9 mouse cellular contexts compared by ENCODE assay signal in the genomic region with DNA sequence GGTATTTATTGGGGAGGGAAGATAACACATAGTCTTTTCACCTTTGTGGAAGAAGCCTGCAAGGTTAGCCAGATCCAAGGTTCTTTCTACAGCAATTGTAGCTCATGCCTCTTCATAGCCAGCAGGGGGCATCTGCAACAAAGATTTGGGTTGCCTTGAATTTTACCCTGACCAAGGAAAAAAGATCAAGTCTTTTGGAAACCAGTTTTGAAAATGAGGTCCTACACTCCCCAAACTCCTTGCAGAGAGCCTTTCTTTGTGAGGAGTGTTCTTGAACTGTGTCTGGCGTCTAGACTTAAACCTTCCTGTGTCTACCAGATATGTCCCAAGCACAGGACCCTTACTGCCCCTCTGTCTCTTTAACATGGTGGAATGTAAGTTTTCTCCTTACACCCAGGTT. TPM values are rescaled to one million over a fixed set of nuclear protein-coding genes. Genes with fewer than 3 reads are reported as not detected.
DNase-seq lines count a peak whose midpoint lies in the region; ATAC-seq and TF ChIP-seq lines count a peak whose summit lies in the region.
"Had no signal": no experiment of that assay in that cellular context is flagged by ENCODE, and none has a peak within 500 bp of the region (broad histone marks: within the 10 kb centered on the region; RNA-seq: fewer than 3 reads in every experiment).

No protein-coding gene starts in this region.

- H3K36me3 ChIP-seq in forebrain, embryonic 11.5 days (ENCODE audit: control insufficient read depth, insufficient read depth, low read length): no peaks in the 10 kb centered on the region
- H3K36me3 ChIP-seq in lung, embryonic 16.5 days (ENCODE audit: control insufficient read depth, insufficient read depth, low read length): no peaks in the 10 kb centered on the region
- H3K36me3 ChIP-seq: G1E had no signal

- no peaks in the 10 kb centered on the region for H3K27me3 ChIP-seq in forebrain, embryonic 11.5 days (ENCODE audit: control insufficient read depth, insufficient read depth, low read length)
- H3K27me3 ChIP-seq in lung, embryonic 16.5 days (ENCODE audit: control insufficient read depth, insufficient read depth, low read depth, low read length): no peaks in the 10 kb centered on the region

- no peaks in the 10 kb centered on the region for H3K9me3 ChIP-seq in forebrain, embryonic 11.5 days (ENCODE audit: control insufficient read depth, low read length)
- no peaks in the 10 kb centered on the region for H3K9me3 ChIP-seq in lung, embryonic 16.5 days (ENCODE audit: control insufficient read depth, low read length)

- DNase-seq in cerebellum, postnatal 14 days: peak; percentile 46 to 63
- DNase-seq in cerebellum, adult 11-12 months: no peak
- DNase-seq in lung, adult 2 months: peak; percentile 8
- DNase-seq in lung, postnatal 25 days (ENCODE audit: low spot score): no peak
- no peak for DNase-seq in forebrain, embryonic 11.5 days (ENCODE audit: low spot score)
- peak; percentile 23 for DNase-seq in right cerebral cortex, postnatal 4 days
- DNase-seq in gastrocnemius, postnatal 4 days (ENCODE audit: low spot score in 2 of 2): no peak

- 50% methylated on average over 1 of the region's 1 CpGs for WGBS in lung, adult 2 months
- 61% methylated on average over 1 of the region's 1 CpGs for WGBS in forebrain, embryonic 11.5 days
- WGBS in lung, embryonic 16.5 days: 47% methylated on average over 1 of the region's 1 CpGs

- ATAC-seq in forebrain, embryonic 11.5 days (replicated peaks; ENCODE audit: low FRiP score): peak; percentile 33; the same call in 1 of the 2 replicates
- ATAC-seq in lung, embryonic 16.5 days (ENCODE audit: low read depth): 0 out of 2 replicates have a peak, but pooled peaks have one; percentile 17

- TF ChIP-seq POLR2A in lung, adult 2 months (IDR thresholded peaks at IDR 0.05; ENCODE audit: borderline replicate concordance, extremely low read depth, low read depth, low read length): no peak

- H3K27ac ChIP-seq in forebrain, embryonic 11.5 days (ENCODE audit: low read depth, low read length): no peak overlapping the region
- H3K27ac ChIP-seq in lung, embryonic 16.5 days (ENCODE audit: low read length): no peak overlapping the region

- H3K4me3 ChIP-seq in lung, adult 2 months (replicated peaks; ENCODE audit: extremely low read depth, low read depth, low read length): no peak overlapping the region
- H3K4me3 ChIP-seq in forebrain, embryonic 11.5 days (ENCODE audit: low read depth, low read length): no peak overlapping the region
- no peak overlapping the region for H3K4me3 ChIP-seq in lung, embryonic 16.5 days (ENCODE audit: low read length)

- peak; percentile 26; the same call in 1 of the 2 replicates for TF ChIP-seq CTCF in lung, adult 2 months (IDR thresholded peaks at IDR 0.05; ENCODE audit: insufficient read depth, low read length)

- H3K4me1 ChIP-seq in lung, adult 2 months (ENCODE audit: control insufficient read depth, insufficient read depth, low read length): no peaks in the 10 kb centered on the region; the same call in 1 of the 2 replicates
- no peaks in the 10 kb centered on the region for H3K4me1 ChIP-seq in forebrain, embryonic 11.5 days (replicated peaks; ENCODE audit: control insufficient read depth, insufficient read depth, low read length)
- no peaks in the 10 kb centered on the region for H3K4me1 ChIP-seq in lung, embryonic 16.5 days (replicated peaks; ENCODE audit: control insufficient read depth, insufficient read depth, low read length)

- no peak overlapping the region for H3K9ac ChIP-seq in forebrain, embryonic 11.5 days (ENCODE audit: low read length)
- no peak overlapping the region for H3K9ac ChIP-seq in lung, embryonic 16.5 days (ENCODE audit: low read length)

- no peak overlapping the region for H3K4me2 ChIP-seq in forebrain, embryonic 11.5 days (ENCODE audit: low read depth, low read length, severe bottlenecking)
- no peak overlapping the region for H3K4me2 ChIP-seq in lung, embryonic 16.5 days (ENCODE audit: low read depth, low read length)

RNA-seq across cellular contexts. Expression of a gene that starts 15.4 kb away (rescaled TPM):
- polyA plus RNA-seq in lung, adult 2 months (2012; rRNA removed): 2.0 and 5.6 TPM in 2 replicates
- polyA plus RNA-seq in forebrain, embryonic 11.5 days (2014; fragmentation: Nextera tagmentation; extraction: Ambion mirVana): 2.0 and 2.6 TPM in 2 replicates
- 9.7 and 13.0 TPM in 2 replicates for polyA plus RNA-seq in lung, embryonic 16.5 days (2015; fragmentation: Nextera tagmentation; extraction: Ambion mirVana)
- total RNA-seq in gastrocnemius, postnatal 4 days (2021): 100 to 1,000 TPM; 127 to 143 TPM
- polyA plus RNA-seq: G1E had no signal

Comparison
In these comparisons a context has a peak if more than half of its experiments do, and no peak if none do; other contexts are left out.
1. DNase-seq: peak in cerebellum, postnatal 14 days (2 of 2), lung, adult 2 months (single experiment) and right cerebral cortex, postnatal 4 days (single experiment); none in cerebellum, adult 11-12 months (single experiment), lung, postnatal 25 days (single experiment), forebrain, embryonic 11.5 days (single experiment) and gastrocnemius, postnatal 4 days (0 of 2).